Mouse (Mus musculus): ENCODE measurements around the gene Apoe. TPM values are rescaled to one million over a fixed set of nuclear protein-coding genes. Genes with fewer than 3 reads are reported as not detected.

The Apoe gene
- total and polyA plus RNA-seq, 3 experiments, result 6.2 to 16.7 (median 10.0) TPM

- in situ Hi-C loops (cut with MboI; ENCODE audit: low pct_ligation_motif_present, low pct_unique_long_range_greater_than_20kb, low sequenced_read_pairs), result no loop called here
- Histone ChIP-seq H3K79me2 (replicated peaks; ENCODE audit: control insufficient read depth, extremely low read depth, insufficient read depth, poor library complexity, severe bottlenecking) (no peaks in the 10 kb centered on the region), H3K27me3 (replicated peaks) (no peaks in the 10 kb centered on the region), H3K4me3 (replicated peaks in 1 of 3; ENCODE audit: low read depth in 2 of 3, low read length in 2 of 3, poor library complexity in 1 of 3) (no peak overlapping the region), H3K4me1 (ENCODE audit: control insufficient read depth in 1 of 2, insufficient read depth in 2 of 2) (peaks cover 6 to 35% of the 10 kb centered on the region in 2 experiments; a peak in 3 of 4 replicates), H3K9ac (ENCODE audit: insufficient read depth, low read depth) (no peak overlapping the region), H3K9me3 (replicated peaks; ENCODE audit: low read length) (peaks cover 5% of the 10 kb centered on the region), H3K27ac (ENCODE audit: insufficient read depth, low read depth) (peak overlapping the region; percentile 12; the same call in 1 of the 2 replicates), H3K4me2 (ENCODE audit: insufficient read depth, low read depth, poor library complexity, severe bottlenecking) (no peak overlapping the region), H3K36me3 (replicated peaks in 1 of 2; ENCODE audit: control insufficient read depth in 1 of 2, insufficient read depth in 1 of 2, low read length in 1 of 2) (peaks cover 53 to 86% of the 10 kb centered on the region in 2 experiments)
- dilution Hi-C loops (cut with MboI; ENCODE audit: extremely low pct_ligation_motif_present, extremely low pct_unique_long_range_greater_than_20kb, low sequenced_read_pairs), result no loop called here
- DNase-seq (ENCODE audit: extremely low read depth), result no peak
- TF ChIP-seq POLR2A (IDR thresholded peaks at IDR 0.05; ENCODE audit: low read depth, low read length), result peak; percentile 32; the same call in 1 of the 2 replicates
- peak; percentile 27; the same call in 1 of the 2 replicates for TF ChIP-seq BHLHE40 (IDR thresholded peaks at IDR 0.05; ENCODE audit: low read depth, low read length)
- TF ChIP-seq MXI1 (IDR thresholded peaks at IDR 0.05; ENCODE audit: low read depth, low read length), result no peak
These were observed 1.5 kb upstream of the Apoe start for GRCm38 (mm10) chr7:19700299-19701068.

- TF ChIP-seq ZNF384 (IDR thresholded peaks at IDR 0.05; ENCODE audit: low read depth, low read length) (peak; percentile 52), SIN3A (IDR thresholded peaks at IDR 0.05; ENCODE audit: low read length) (no peak)
- H3K27ac ChIP-seq (ENCODE audit: insufficient read depth, low read depth), result no peak overlapping the region
- H3K27me3 ChIP-seq (replicated peaks), result no peaks in the 10 kb centered on the region
- H3K4me1 ChIP-seq (ENCODE audit: control insufficient read depth in 1 of 2, insufficient read depth in 2 of 2), result peaks cover 6 to 35% of the 10 kb centered on the region in 2 experiments; a peak in 3 of 4 replicates
- in situ Hi-C loops (cut with MboI; ENCODE audit: low pct_ligation_motif_present, low pct_unique_long_range_greater_than_20kb, low sequenced_read_pairs), result no loop called here
- H3K9ac ChIP-seq (ENCODE audit: insufficient read depth, low read depth), result no peak overlapping the region
- peaks cover 5% of the 10 kb centered on the region for H3K9me3 ChIP-seq (replicated peaks; ENCODE audit: low read length)
- no peak overlapping the region for H3K4me3 ChIP-seq (replicated peaks in 1 of 3; ENCODE audit: low read depth in 2 of 3, low read length in 2 of 3, poor library complexity in 1 of 3)
- no peak overlapping the region for H3K4me2 ChIP-seq (ENCODE audit: insufficient read depth, low read depth, poor library complexity, severe bottlenecking)
- H3K36me3 ChIP-seq (replicated peaks in 1 of 2; ENCODE audit: control insufficient read depth in 1 of 2, insufficient read depth in 1 of 2, low read length in 1 of 2), result peaks cover 49 to 79% of the 10 kb centered on the region in 2 experiments
- H3K79me2 ChIP-seq (replicated peaks; ENCODE audit: control insufficient read depth, extremely low read depth, insufficient read depth, poor library complexity, severe bottlenecking), result no peaks in the 10 kb centered on the region
- dilution Hi-C loops (cut with MboI; ENCODE audit: extremely low pct_ligation_motif_present, extremely low pct_unique_long_range_greater_than_20kb, low sequenced_read_pairs), result no loop called here
- DNase-seq (ENCODE audit: extremely low read depth), result no peak
These were observed 800 bp upstream of the Apoe start for GRCm38 (mm10) chr7:19699827-19700148.

- TF ChIP-seq POLR2A (IDR thresholded peaks at IDR 0.05; ENCODE audit: low read depth, low read length) (peak; percentile 1; the same call in 1 of the 2 replicates), UBTF (IDR thresholded peaks at IDR 0.05; ENCODE audit: low read depth, low read length) (no peak), JUND (conservative IDR thresholded peaks at IDR 0.05; ENCODE audit: low read depth, low read length) (no peak), CTCF (conservative IDR thresholded peaks at IDR 0.05 in 1 of 2, IDR thresholded peaks at IDR 0.05 in 1 of 2; ENCODE audit: low read depth in 2 of 2, low read length in 2 of 2) (no peak), JUN (IDR thresholded peaks at IDR 0.05; ENCODE audit: insufficient read depth, low read depth, low read length) (no peak), PAX5 (IDR thresholded peaks at IDR 0.05; ENCODE audit: low read length) (no peak), MAX (IDR thresholded peaks at IDR 0.05; ENCODE audit: low read length) (no peak), TCF12 (IDR thresholded peaks at IDR 0.05; ENCODE audit: low read depth, low read length) (no peak)
- peaks cover 41 to 63% of the 10 kb centered on the region in 2 experiments for H3K36me3 ChIP-seq (replicated peaks in 1 of 2; ENCODE audit: control insufficient read depth in 1 of 2, insufficient read depth in 1 of 2, low read length in 1 of 2)
- H3K27ac ChIP-seq (ENCODE audit: insufficient read depth, low read depth), result no peak overlapping the region
- DNase-seq (ENCODE audit: extremely low read depth), result no peak
- peaks cover 5% of the 10 kb centered on the region for H3K9me3 ChIP-seq (replicated peaks; ENCODE audit: low read length)
- H3K27me3 ChIP-seq (replicated peaks), result no peaks in the 10 kb centered on the region
- dilution Hi-C loops (cut with MboI; ENCODE audit: extremely low pct_ligation_motif_present, extremely low pct_unique_long_range_greater_than_20kb, low sequenced_read_pairs) (no loop called here), in situ Hi-C loops (cut with MboI; ENCODE audit: low pct_ligation_motif_present, low pct_unique_long_range_greater_than_20kb, low sequenced_read_pairs) (no loop called here)
- no peak overlapping the region for H3K9ac ChIP-seq (ENCODE audit: insufficient read depth, low read depth)
- H3K4me1 ChIP-seq (ENCODE audit: control insufficient read depth in 1 of 2, insufficient read depth in 2 of 2), result peaks cover 6 to 35% of the 10 kb centered on the region in 2 experiments; a peak in 3 of 4 replicates
- no peak overlapping the region for H3K4me2 ChIP-seq (ENCODE audit: insufficient read depth, low read depth, poor library complexity, severe bottlenecking)
- no peak overlapping the region for H3K4me3 ChIP-seq (replicated peaks in 1 of 3; ENCODE audit: low read depth in 2 of 3, low read length in 2 of 3, poor library complexity in 1 of 3)
- H3K79me2 ChIP-seq (replicated peaks; ENCODE audit: control insufficient read depth, extremely low read depth, insufficient read depth, poor library complexity, severe bottlenecking), result no peaks in the 10 kb centered on the region
These were observed 760 bp downstream of the Apoe start for GRCm38 (mm10) chr7:19697949-19698906.
